Mouse (Mus musculus): ENCODE results near the gene Atrnl1. TPM values are rescaled to one million over a fixed set of nuclear protein-coding genes. Genes with fewer than 3 reads are reported as not detected.

The Atrnl1 gene
- total RNA-seq, 2 experiments from 2014 or later, result 63.4 to 68.6 TPM

DNA sequence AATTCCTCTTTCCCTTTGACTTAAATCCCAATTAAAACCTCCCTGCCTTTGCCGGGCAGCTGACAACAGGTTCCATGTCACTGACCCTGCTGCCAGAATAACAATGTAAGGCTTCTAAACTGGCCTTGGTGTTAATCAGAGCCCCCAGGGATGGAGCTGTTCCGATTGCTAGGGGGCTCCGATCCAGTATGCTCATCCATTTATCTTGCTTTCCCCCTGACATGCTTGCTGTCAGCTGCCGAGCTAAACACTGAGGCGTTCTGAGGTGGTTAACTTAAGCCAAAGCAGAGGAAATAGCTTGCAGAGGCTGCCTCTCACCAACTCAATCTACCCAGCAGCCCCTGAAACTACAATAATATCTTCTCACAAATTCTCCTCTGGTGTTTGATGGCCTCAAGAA, 569.9 kb downstream of the Atrnl1 start:
- no peak for DNase-seq (ENCODE audit: low spot score in 2 of 2)

Small RNA genes within 50 kb of the gene (microRNA-seq; reads per million reads assigned to microRNA genes)
- gene Mir5623, result 0.45 to 1.1 reads per million in 2 experiments

Other genes starting within 250 kb of the Atrnl1 start
- gene Trub1, start 158.1 kb upstream of the Atrnl1 start, total RNA-seq (2021), result 10 to 100 TPM; 15.5 to 17.7 TPM